Mouse (Mus musculus): ENCODE measurements around the gene Mreg. TPM values are rescaled to one million over a fixed set of nuclear protein-coding genes. Genes with fewer than 3 reads are reported as not detected.
A peak's percentile ranks its signal among the peaks of the same experiment; 100 is the strongest.

Mreg gene
- polyA plus RNA-seq, 1 experiment from 2014 or later: 1.0 TPM

DNA sequence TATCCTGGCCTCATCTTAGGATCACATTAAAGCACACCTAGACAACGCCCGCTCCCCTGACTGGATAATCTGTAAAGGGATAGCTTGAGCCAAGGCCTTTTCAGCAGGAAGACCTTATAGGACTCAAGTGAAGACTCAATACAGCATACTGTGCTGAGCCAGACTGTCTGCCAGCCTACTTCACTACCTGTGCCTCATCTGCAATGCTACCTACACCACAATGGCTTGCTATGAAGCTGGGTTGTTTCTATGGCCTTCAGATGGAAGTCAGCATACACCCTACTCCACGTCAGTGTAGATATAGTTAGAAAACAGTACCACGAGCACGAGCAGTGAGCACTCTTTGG, 45.7 kb downstream of the Mreg start:
- no peaks in the 10 kb centered on the region for H3K27me3 ChIP-seq (replicated peaks; ENCODE audit: control insufficient read depth, insufficient read depth, low read length)
- ATAC-seq: no peak

DNA sequence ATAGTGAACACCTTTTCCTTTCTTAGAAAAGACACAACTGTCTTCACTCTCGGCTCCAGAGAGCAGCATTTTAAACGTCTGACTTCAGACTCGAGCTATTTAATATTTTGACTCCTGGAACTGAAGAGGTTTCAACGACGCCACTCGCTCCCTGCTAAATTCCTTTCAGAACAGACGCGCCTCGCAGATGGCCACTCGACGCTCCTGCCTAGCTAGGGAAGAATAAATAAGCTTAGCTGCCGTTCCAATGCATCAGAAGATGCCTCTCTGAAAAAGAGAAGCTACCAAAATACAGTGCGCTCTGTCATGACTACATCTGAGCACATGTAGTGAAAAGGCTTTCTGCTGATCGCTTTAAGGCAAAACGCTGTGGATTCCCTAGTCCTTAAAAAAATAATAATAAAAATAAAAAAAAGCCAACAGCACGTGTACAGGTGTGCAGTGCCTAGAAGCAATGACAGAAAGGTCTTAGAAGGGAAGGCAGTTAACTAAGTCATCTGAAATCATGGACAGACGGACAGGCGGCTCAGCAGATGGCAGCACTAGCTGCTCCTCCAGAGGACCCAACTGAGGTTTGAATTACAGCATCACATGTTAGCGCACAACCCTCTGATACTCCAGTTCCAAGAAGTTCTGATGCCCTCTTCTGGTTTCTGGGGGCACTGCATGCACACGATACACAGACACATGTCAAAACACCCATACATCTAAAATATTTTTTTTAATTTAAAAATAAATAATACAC, 46.2 kb downstream of the Mreg start:
- Histone ChIP-seq H3K36me3 (ENCODE audit: control insufficient read depth, insufficient read depth) (no peaks in the 10 kb centered on the region), H3K27me3 (replicated peaks; ENCODE audit: control insufficient read depth, insufficient read depth, low read length) (no peaks in the 10 kb centered on the region), H3K4me3 (replicated peaks; ENCODE audit: low read length) (no peak overlapping the region), H3K27ac (ENCODE audit: low read length) (no peak overlapping the region), H3K4me2 (ENCODE audit: low read length) (no peak overlapping the region), H3K9ac (replicated peaks; ENCODE audit: low read depth, low read length) (no peak overlapping the region), H3K9me3 (ENCODE audit: control insufficient read depth, low read length) (no peaks in the 10 kb centered on the region), H3K4me1 (replicated peaks; ENCODE audit: control insufficient read depth, insufficient read depth, low read length) (no peaks in the 10 kb centered on the region)
- 85% methylated on average over 20 of the region's 20 CpGs for WGBS
- ATAC-seq: no peak

More for the DNA sequence above, 45.7 kb downstream of the Mreg start:
- no peaks in the 10 kb centered on the region for H3K36me3 ChIP-seq (ENCODE audit: control insufficient read depth, insufficient read depth)
- 97% methylated on average over 5 of the region's 5 CpGs for WGBS
- no peak overlapping the region for H3K9ac ChIP-seq (replicated peaks; ENCODE audit: low read depth, low read length)
- H3K27ac ChIP-seq (ENCODE audit: low read length): no peak overlapping the region
- no peaks in the 10 kb centered on the region for H3K9me3 ChIP-seq (ENCODE audit: control insufficient read depth, low read length)
- no peak overlapping the region for H3K4me3 ChIP-seq (replicated peaks; ENCODE audit: low read length)
- no peaks in the 10 kb centered on the region for H3K4me1 ChIP-seq (replicated peaks; ENCODE audit: control insufficient read depth, insufficient read depth, low read length)
- H3K4me2 ChIP-seq (ENCODE audit: low read length): no peak overlapping the region

DNA sequence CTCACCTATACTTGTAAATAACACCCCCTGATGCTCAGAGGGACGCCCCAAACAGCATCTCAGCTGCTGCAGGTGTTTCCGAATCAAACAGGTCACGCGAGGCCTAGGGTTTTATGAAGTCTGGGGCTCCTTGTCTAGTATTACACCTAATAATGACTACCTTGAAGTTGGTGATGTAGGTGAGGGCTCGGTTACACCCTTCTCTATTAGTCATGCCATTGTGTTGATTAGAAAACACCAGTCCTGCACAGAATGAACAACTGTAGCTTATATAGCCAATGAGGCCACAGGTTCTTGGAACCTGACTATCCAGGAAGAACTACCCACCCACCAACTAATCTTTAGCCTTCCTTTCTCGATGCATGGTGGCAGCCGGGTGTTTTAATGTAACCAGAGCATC, 51.8 kb downstream of the Mreg start:
- Histone ChIP-seq H3K9me3 (ENCODE audit: control insufficient read depth, low read length) (no peaks in the 10 kb centered on the region), H3K4me1 (replicated peaks; ENCODE audit: control insufficient read depth, insufficient read depth, low read length) (no peaks in the 10 kb centered on the region), H3K27me3 (replicated peaks; ENCODE audit: control insufficient read depth, insufficient read depth, low read length) (no peaks in the 10 kb centered on the region), H3K9ac (replicated peaks; ENCODE audit: low read depth, low read length) (no peak overlapping the region), H3K4me3 (replicated peaks; ENCODE audit: low read length) (no peak overlapping the region), H3K4me2 (ENCODE audit: low read length) (no peak overlapping the region), H3K27ac (ENCODE audit: low read length) (no peak overlapping the region), H3K36me3 (ENCODE audit: control insufficient read depth, insufficient read depth) (no peaks in the 10 kb centered on the region)
- 90% methylated on average over 7 of the region's 7 CpGs for WGBS
- no peak for ATAC-seq

DNA sequence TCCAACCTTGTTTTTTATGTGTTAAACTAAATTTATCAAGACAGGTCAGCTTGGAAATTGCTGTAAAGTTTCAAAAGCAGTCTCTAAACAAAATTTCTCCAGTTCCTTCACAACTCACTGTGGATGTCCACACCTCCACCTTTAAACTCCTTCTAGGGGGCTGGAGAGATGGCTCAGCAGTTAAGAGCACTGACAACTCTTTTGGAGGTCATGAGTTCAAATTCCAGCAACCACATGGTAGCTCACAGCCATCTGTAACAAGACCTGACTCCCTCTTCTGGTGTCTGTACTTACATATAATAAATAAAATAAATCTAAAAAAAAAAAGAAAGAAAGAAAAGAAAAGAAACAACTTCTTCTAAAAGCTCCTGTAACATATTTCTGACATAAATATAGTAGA, 67.1 kb downstream of the Mreg start:
- Histone ChIP-seq H3K4me1 (replicated peaks; ENCODE audit: control insufficient read depth, insufficient read depth, low read length) (peaks cover 2% of the 10 kb centered on the region; the same call in 1 of the 2 replicates), H3K9ac (replicated peaks; ENCODE audit: low read depth, low read length) (no peak overlapping the region), H3K27ac (ENCODE audit: low read length) (no peak overlapping the region), H3K4me3 (replicated peaks; ENCODE audit: low read length) (no peak overlapping the region), H3K36me3 (ENCODE audit: control insufficient read depth, insufficient read depth) (no peaks in the 10 kb centered on the region), H3K4me2 (ENCODE audit: low read length) (no peak overlapping the region), H3K27me3 (replicated peaks; ENCODE audit: control insufficient read depth, insufficient read depth, low read length) (no peaks in the 10 kb centered on the region), H3K9me3 (ENCODE audit: control insufficient read depth, low read length) (no peaks in the 10 kb centered on the region)
- no peak for ATAC-seq

DNA sequence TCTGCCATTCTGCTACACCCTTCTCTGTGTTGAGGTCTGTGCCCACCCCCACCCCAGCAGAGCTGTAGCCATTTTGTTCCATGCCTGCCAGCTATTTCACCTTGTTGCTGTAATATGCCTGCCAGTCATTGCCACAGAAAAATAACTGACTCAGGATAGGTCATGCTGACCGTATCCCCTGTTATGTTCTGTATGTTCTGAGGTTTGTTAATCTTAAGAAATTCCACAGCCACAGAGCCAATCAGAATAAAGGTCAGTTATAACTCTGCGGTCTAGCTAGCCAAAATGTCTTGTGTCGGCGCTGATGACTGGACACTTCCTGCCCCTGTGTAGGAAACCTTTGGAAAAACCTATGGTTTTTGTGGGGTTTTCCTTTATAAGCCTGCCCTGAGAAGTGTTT, 67.7 kb downstream of the Mreg start:
- WGBS: 92% methylated on average over 4 of the region's 4 CpGs
- Histone ChIP-seq H3K9ac (replicated peaks; ENCODE audit: low read depth, low read length) (no peak overlapping the region), H3K27ac (ENCODE audit: low read length) (no peak overlapping the region), H3K36me3 (ENCODE audit: control insufficient read depth, insufficient read depth) (no peaks in the 10 kb centered on the region), H3K4me2 (ENCODE audit: low read length) (no peak overlapping the region), H3K27me3 (replicated peaks; ENCODE audit: control insufficient read depth, insufficient read depth, low read length) (no peaks in the 10 kb centered on the region), H3K4me3 (replicated peaks; ENCODE audit: low read length) (no peak overlapping the region), H3K9me3 (ENCODE audit: control insufficient read depth, low read length) (no peaks in the 10 kb centered on the region), H3K4me1 (replicated peaks; ENCODE audit: control insufficient read depth, insufficient read depth, low read length) (peaks cover 2% of the 10 kb centered on the region; the same call in 1 of the 2 replicates)
- no peak for ATAC-seq

DNA sequence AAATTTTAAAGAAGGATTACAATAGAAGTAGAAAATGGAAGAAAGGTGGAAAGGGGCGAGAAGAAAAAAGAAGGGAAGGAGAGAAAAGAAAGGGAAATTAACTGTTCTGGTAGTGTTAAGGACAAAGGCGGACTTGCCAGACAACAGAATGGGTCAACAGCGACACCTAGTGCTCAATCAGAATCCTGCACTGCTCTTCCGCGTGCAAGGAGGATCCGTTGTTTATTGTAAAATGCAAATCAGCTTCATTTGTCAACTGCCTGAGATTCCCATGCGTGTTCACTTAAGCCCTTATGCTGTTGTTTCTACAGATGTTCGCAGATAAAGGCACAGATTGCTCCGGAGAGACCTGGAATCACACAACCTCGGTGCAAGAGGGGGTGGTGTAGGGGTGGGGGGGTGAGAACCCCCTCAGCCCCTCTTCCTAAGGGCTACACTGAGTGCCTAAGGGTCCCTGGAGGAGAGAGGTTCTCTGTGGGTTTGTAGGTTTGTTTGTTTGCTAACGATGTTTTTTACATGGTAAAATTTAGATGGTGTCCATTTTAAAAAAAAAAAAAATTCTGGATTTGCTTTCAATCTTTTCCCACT, 70.1 kb downstream of the Mreg start:
- Histone ChIP-seq H3K27me3 (replicated peaks; ENCODE audit: control insufficient read depth, insufficient read depth, low read length) (no peaks in the 10 kb centered on the region), H3K4me2 (ENCODE audit: low read length) (peak overlapping the region; percentile 49), H3K9me3 (ENCODE audit: control insufficient read depth, low read length) (no peaks in the 10 kb centered on the region), H3K36me3 (ENCODE audit: control insufficient read depth, insufficient read depth) (no peaks in the 10 kb centered on the region), H3K4me3 (replicated peaks; ENCODE audit: low read length) (peak overlapping the region; percentile 29), H3K4me1 (replicated peaks; ENCODE audit: control insufficient read depth, insufficient read depth, low read length) (peaks cover 2% of the 10 kb centered on the region; the same call in 1 of the 2 replicates), H3K27ac (ENCODE audit: low read length) (peak overlapping the region; percentile 55; the same call in 1 of the 2 replicates), H3K9ac (replicated peaks; ENCODE audit: low read depth, low read length) (peak overlapping the region; percentile 46)
- 3% methylated on average over 11 of the region's 11 CpGs for WGBS
- ATAC-seq: peak; percentile 84

DNA sequence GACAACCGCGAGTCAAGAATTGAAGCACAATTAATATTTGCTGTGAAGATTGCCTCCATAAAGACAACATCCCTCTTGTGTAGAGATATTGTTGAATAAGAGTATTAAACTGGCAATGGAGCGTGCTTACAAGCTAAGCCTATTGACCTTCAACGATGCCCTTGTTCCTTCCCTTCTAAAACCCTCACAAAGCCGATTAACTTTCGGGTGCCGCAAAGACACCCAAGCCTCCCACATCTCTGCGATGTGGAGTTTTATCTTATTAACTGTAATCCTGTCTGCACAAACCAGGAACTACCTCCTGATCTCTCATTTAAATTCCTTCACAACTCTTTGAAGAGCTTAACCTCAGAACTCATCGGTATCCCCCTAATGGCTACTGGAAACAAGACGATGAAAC, 76.0 kb downstream of the Mreg start:
- Histone ChIP-seq H3K4me2 (ENCODE audit: low read length) (no peak overlapping the region), H3K27ac (ENCODE audit: low read length) (no peak overlapping the region), H3K36me3 (ENCODE audit: control insufficient read depth, insufficient read depth) (no peaks in the 10 kb centered on the region), H3K4me1 (replicated peaks; ENCODE audit: control insufficient read depth, insufficient read depth, low read length) (no peaks in the 10 kb centered on the region), H3K4me3 (replicated peaks; ENCODE audit: low read length) (no peak overlapping the region), H3K9me3 (ENCODE audit: control insufficient read depth, low read length) (no peaks in the 10 kb centered on the region), H3K9ac (replicated peaks; ENCODE audit: low read depth, low read length) (no peak overlapping the region), H3K27me3 (replicated peaks; ENCODE audit: control insufficient read depth, insufficient read depth, low read length) (no peaks in the 10 kb centered on the region)
- 92% methylated on average over 10 of the region's 10 CpGs for WGBS
- ATAC-seq: no peak

DNA sequence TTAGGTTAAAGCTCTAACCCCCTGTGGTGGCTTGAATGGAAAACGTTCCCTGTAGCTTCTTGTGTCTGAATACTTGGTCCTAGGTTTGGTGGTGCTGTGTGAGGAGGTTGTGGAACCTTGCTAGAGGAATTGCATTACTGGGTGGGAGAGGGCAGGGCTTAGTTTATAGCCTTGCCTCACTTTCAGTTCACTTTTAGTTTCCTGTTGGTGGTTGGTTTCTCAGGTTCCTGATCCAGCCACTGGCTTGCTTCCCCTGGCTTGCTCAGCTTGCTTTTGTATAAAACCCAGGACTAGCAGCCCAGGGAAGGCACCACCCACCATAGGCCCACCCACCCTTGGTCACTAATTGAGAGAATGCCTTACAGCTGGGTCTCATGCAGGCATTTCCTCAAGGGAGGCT, 77.6 kb downstream of the Mreg start:
- H3K4me2 ChIP-seq (ENCODE audit: low read length): no peak overlapping the region
- H3K27ac ChIP-seq (ENCODE audit: low read length): no peak overlapping the region
- H3K36me3 ChIP-seq (ENCODE audit: control insufficient read depth, insufficient read depth): no peaks in the 10 kb centered on the region
- no peak overlapping the region for H3K9ac ChIP-seq (replicated peaks; ENCODE audit: low read depth, low read length)
- H3K4me1 ChIP-seq (replicated peaks; ENCODE audit: control insufficient read depth, insufficient read depth, low read length): no peaks in the 10 kb centered on the region
- 46% methylated on average over 1 of the region's 1 CpGs for WGBS
- no peak overlapping the region for H3K4me3 ChIP-seq (replicated peaks; ENCODE audit: low read length)
- ATAC-seq: no peak
- no peaks in the 10 kb centered on the region for H3K27me3 ChIP-seq (replicated peaks; ENCODE audit: control insufficient read depth, insufficient read depth, low read length)
- H3K9me3 ChIP-seq (ENCODE audit: control insufficient read depth, low read length): no peaks in the 10 kb centered on the region

DNA sequence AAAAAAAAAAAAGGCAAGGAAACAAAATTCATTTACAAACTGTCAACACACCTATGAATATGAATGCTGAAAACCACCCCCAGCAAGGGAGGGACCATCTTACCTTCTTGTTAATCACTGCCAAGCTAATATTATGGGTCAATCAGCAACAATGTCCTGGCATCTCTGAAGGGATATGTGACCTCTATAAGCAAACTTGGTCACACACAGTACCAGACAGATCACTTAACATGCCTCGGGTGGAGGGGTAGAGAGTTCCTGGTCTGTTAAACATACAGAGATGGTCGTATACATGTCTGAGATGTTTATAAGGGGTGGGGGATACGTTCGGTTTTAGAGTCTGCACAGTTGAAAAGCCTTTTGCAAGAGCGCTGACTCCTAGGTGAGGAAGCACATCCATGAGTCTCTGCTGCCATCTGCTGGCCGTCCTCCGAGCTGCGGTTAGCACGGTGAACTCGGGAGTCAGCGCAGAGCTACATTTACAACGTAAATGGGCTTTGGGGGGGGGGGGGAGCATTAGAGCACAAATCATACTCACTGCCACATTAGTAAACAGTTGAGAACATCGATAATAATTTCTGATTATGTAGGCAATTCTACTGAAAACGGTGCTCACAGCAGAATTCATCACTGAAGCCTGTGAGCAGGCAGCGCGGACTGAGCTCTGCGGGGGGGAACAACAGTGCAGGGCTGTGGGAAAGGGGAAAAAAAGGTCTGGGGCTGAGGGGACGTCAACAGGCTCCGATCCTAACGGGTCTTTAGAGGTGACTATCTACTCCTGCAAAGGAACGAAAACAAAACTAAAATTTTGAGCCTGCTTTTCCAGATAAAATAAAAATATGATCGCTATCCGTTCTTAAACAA, 88.4 kb downstream of the Mreg start:
- H3K4me2 ChIP-seq (ENCODE audit: low read length): peak overlapping the region; percentile 38
- no peaks in the 10 kb centered on the region for H3K27me3 ChIP-seq (replicated peaks; ENCODE audit: control insufficient read depth, insufficient read depth, low read length)
- H3K36me3 ChIP-seq (ENCODE audit: control insufficient read depth, insufficient read depth): no peaks in the 10 kb centered on the region
- no peak overlapping the region for H3K27ac ChIP-seq (ENCODE audit: low read length)
- no peaks in the 10 kb centered on the region for H3K9me3 ChIP-seq (ENCODE audit: control insufficient read depth, low read length)
- ATAC-seq: peak; percentile 94
- H3K4me1 ChIP-seq (replicated peaks; ENCODE audit: control insufficient read depth, insufficient read depth, low read length): peaks cover 7% of the 10 kb centered on the region
- 24% methylated on average over 23 of the region's 23 CpGs for WGBS
- no peak overlapping the region for H3K9ac ChIP-seq (replicated peaks; ENCODE audit: low read depth, low read length)
- H3K4me3 ChIP-seq (replicated peaks; ENCODE audit: low read length): peak overlapping the region; percentile 19
